Comparison of ENCODE assay signal across 12 mouse cellular contexts in the genomic region with DNA sequence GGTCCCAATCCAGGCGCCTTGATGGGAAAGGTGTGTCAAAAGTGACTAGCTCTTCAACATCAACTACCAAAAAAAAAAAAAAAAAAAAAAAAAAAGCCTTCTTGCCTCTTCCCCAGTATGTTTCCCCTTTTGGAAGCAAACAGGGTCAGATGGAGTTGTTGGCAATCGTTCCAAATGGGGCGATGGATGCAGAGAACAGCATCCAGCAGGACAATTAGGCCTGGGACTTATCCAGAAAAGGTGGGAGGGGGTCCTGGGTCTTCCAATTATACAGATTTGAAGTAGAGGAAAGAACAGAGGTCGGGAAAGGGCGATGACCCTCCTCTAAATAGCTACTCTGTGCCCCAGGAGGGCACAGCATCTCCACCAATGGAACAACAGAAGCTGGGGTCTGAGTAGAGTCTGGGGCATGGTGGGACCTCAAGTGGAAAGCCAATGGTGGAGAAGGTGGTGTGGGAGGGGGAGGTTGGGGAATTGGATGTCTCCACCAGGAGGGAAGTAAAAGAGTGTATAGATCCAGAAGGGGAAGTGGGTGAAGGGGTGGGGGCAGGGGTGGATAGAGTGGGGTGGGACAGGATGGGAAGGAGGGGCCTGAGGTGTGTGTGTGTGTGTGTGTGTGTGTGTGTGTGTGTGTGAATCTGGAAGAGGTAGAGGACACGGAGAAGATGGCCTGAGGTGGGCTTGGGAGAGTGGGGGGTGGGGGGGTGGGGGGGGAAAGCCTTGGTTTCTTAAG.
DNase-seq lines count a peak whose midpoint lies in the region; ATAC-seq and TF ChIP-seq lines count a peak whose summit lies in the region.
"Had no signal": no experiment of that assay in that cellular context is flagged by ENCODE, and none has a peak within 500 bp of the region (broad histone marks: within the 10 kb centered on the region; RNA-seq: fewer than 3 reads in every experiment).

No protein-coding gene starts in this region.

- no peaks in the 10 kb centered on the region for H3K9me3 ChIP-seq in kidney, embryonic 16.5 days (ENCODE audit: low read length)
- H3K9me3 ChIP-seq in kidney, embryonic 15.5 days (replicated peaks) = no peaks in the 10 kb centered on the region
- no peaks in the 10 kb centered on the region for H3K9me3 ChIP-seq in MEL (replicated peaks; ENCODE audit: insufficient read depth, low read length)

- H3K4me1 ChIP-seq in kidney, embryonic 16.5 days (ENCODE audit: insufficient read depth, low read length) = peaks cover 8% of the 10 kb centered on the region
- peaks cover 9% of the 10 kb centered on the region for H3K4me1 ChIP-seq in kidney, embryonic 15.5 days
- peaks cover 0 to 5% of the 10 kb centered on the region in 2 experiments; a peak in 2 of 4 replicates for H3K4me1 ChIP-seq in MEL (ENCODE audit: control insufficient read depth in 1 of 2, insufficient read depth in 2 of 2, low read length in 2 of 2)
- H3K4me1 ChIP-seq in brown adipose tissue, adult 24 weeks (ENCODE audit: control insufficient read depth, insufficient read depth, insufficient read length, low read length) = no peaks in the 10 kb centered on the region

- no peak overlapping the region for H3K4me2 ChIP-seq in kidney, embryonic 16.5 days (replicated peaks; ENCODE audit: low read depth, low read length)
- no peak overlapping the region for H3K4me2 ChIP-seq in kidney, embryonic 15.5 days

- H3K36me3 ChIP-seq in kidney, embryonic 16.5 days (ENCODE audit: insufficient read depth, low read length) = no peaks in the 10 kb centered on the region
- H3K36me3 ChIP-seq in kidney, embryonic 15.5 days = no peaks in the 10 kb centered on the region
- H3K36me3 ChIP-seq in MEL (ENCODE audit: control insufficient read depth in 1 of 2, insufficient read depth in 2 of 2, low read length in 2 of 2) = no peaks in the 10 kb centered on the region; a peak in 2 of 4 replicates

- H3K9ac ChIP-seq in kidney, embryonic 16.5 days (replicated peaks; ENCODE audit: low read length) = no peak overlapping the region
- H3K9ac ChIP-seq in kidney, embryonic 15.5 days = no peak overlapping the region
- no peak overlapping the region for H3K9ac ChIP-seq in MEL (ENCODE audit: control insufficient read depth, low read depth, low read length, poor library complexity, severe bottlenecking)

- no peaks in the 10 kb centered on the region for H3K27me3 ChIP-seq in kidney, embryonic 16.5 days (ENCODE audit: insufficient read depth, low read length)
- H3K27me3 ChIP-seq in kidney, embryonic 15.5 days = no peaks in the 10 kb centered on the region
- no peaks in the 10 kb centered on the region for H3K27me3 ChIP-seq in MEL (ENCODE audit: control insufficient read depth in 1 of 2, insufficient read depth in 2 of 2, low read length in 2 of 2)

- TF ChIP-seq EP300 in MEL (IDR thresholded peaks at IDR 0.05; ENCODE audit: low read depth in 1 of 2, low read length in 2 of 2) = no peak

- no peak overlapping the region for H3K4me3 ChIP-seq in kidney, embryonic 16.5 days (ENCODE audit: low read length)
- H3K4me3 ChIP-seq in kidney, embryonic 15.5 days (replicated peaks) = no peak overlapping the region
- H3K4me3 ChIP-seq in MEL (ENCODE audit: control insufficient read depth in 1 of 2, insufficient read depth in 1 of 2, low read depth in 2 of 2, low read length in 2 of 2) = no peak overlapping the region
- H3K4me3 ChIP-seq in brown adipose tissue, adult 24 weeks (ENCODE audit: insufficient read depth, low read depth, low read length) = no peak overlapping the region

- peak; percentile 23 for DNase-seq in MEL (ENCODE audit: low read depth, low spot score)
- DNase-seq in natural killer cell, adult 2 months (ENCODE audit: low spot score in 2 of 2) = no peak
- no peak for DNase-seq in adrenal gland, postnatal 36 days
- DNase-seq: layer of hippocampus, adult 9-11 months; right cerebral cortex, postnatal 14 days; thymus, adult 2 months had no signal

- no peaks in the 10 kb centered on the region for H3K79me2 ChIP-seq in MEL (ENCODE audit: control insufficient read depth, insufficient read depth, low read length, poor library complexity)

- no peak for TF ChIP-seq CTCF in MEL (IDR thresholded peaks at IDR 0.05 in 2 of 3, conservative IDR thresholded peaks at IDR 0.05 in 1 of 3; ENCODE audit: control insufficient read depth in 1 of 3, insufficient read depth in 1 of 3, low read depth in 2 of 3, low read length in 3 of 3, poor library complexity in 1 of 3, severe bottlenecking in 1 of 3)

- ATAC-seq in kidney, embryonic 16.5 days (ENCODE audit: low FRiP score, low TSS enrichment) = 0 out of 2 replicates have a peak, but pooled peaks have one; percentile 30
- no peak for ATAC-seq in kidney, embryonic 15.5 days (replicated peaks; ENCODE audit: low FRiP score)
- ATAC-seq in granulocyte monocyte progenitor cell, adult 5-6 weeks (replicated peaks; ENCODE audit: poor library complexity, severe bottlenecking) = peak; percentile 63
- ATAC-seq: CD4-positive, CD25-positive, alpha-beta regulatory T cell, adult 4 months had no signal

- 71% methylated on average over 6 of the region's 6 CpGs for WGBS in kidney, embryonic 16.5 days
- WGBS in kidney, embryonic 15.5 days = 73% methylated on average over 6 of the region's 6 CpGs

- TF ChIP-seq POLR2A in MEL (IDR thresholded peaks at IDR 0.05; ENCODE audit: control insufficient read depth in 1 of 2, insufficient read depth in 1 of 2, low read depth in 1 of 2, low read length in 2 of 2, poor library complexity in 1 of 2) = no peak

- no peak for TF ChIP-seq RAD21 in MEL (IDR thresholded peaks at IDR 0.05; ENCODE audit: low read depth, low read length)

- H3K27ac ChIP-seq in kidney, embryonic 16.5 days (ENCODE audit: low read length) = no peak overlapping the region
- no peak overlapping the region for H3K27ac ChIP-seq in kidney, embryonic 15.5 days
- H3K27ac ChIP-seq in MEL (ENCODE audit: control insufficient read depth, low read depth, low read length) = no peak overlapping the region
- H3K27ac ChIP-seq in brown adipose tissue, adult 24 weeks (replicated peaks; ENCODE audit: low read depth, low read length) = peak overlapping the region; percentile 36; the same call in 1 of the 2 replicates
- H3K27ac ChIP-seq: kidney, postnatal 0 days had no signal

TF ChIP-seq in MEL, 35 proteins besides CTCF, POLR2A, EP300 and RAD21:
- 0 out of 2 replicates have a peak, but pooled peaks have one; percentile 20 for TF ChIP-seq ZNF384 (IDR thresholded peaks at IDR 0.05; ENCODE audit: low read depth, low read length)
- TF ChIP-seq HCFC1 (IDR thresholded peaks at IDR 0.05; ENCODE audit: low read depth, low read length) = no peak
- TF ChIP-seq MEF2A (IDR thresholded peaks at IDR 0.05; ENCODE audit: extremely low read depth, insufficient replicate concordance, low read depth, low read length, poor library complexity, severe bottlenecking) = no peak
